ENCODE assay signal across 8 mouse cellular contexts in genomic region chr4:147553071-147553470, GRCm38 (mm10). TPM values are rescaled to one million over a fixed set of nuclear protein-coding genes. Genes with fewer than 3 reads are reported as not detected.
DNase-seq lines count a peak whose midpoint lies in the region; ATAC-seq and TF ChIP-seq lines count a peak whose summit lies in the region.
"Not testable (repeated sequence)": the region's sequence is repeated elsewhere in the genome, so short reads cannot be mapped to it uniquely, and the experiment has no call there.
"Had no signal": no experiment of that assay in that cellular context is flagged by ENCODE, and none has a peak within 500 bp of the region (broad histone marks: within the 10 kb centered on the region; RNA-seq: fewer than 3 reads in every experiment).

TSS of gene Zfp985 (plus strand) at chr4:147553277.

- intact Hi-C loops in gastrocnemius, adult 2 months (cut with DNase I); heart, adult 2 months (cut with DNase I): not testable (repeated sequence)

- not testable (repeated sequence) for H3ac ChIP-seq in C2C12 (ENCODE audit: control insufficient read depth, insufficient read length, low read depth)

- H3K4me3 ChIP-seq in C2C12 (ENCODE audit: insufficient read depth, poor library complexity, severe bottlenecking): peak within 1 kb of the TSS; percentile 8
- H3K4me3 ChIP-seq in gastrocnemius, adult 2 months; heart, adult 2 months; midbrain, embryonic 11.5 days (ENCODE audit: low read depth, low read length): not testable (repeated sequence)

- ATAC-seq in midbrain, embryonic 11.5 days (ENCODE audit: low FRiP score): not testable (repeated sequence)

- H3K79me3 ChIP-seq in C2C12 (ENCODE audit: low read depth): not testable (repeated sequence)

- not testable (repeated sequence) for H3K9ac ChIP-seq in heart, adult 2 months (ENCODE audit: low read depth, low read length); midbrain, embryonic 11.5 days (ENCODE audit: low read length)

- H3K27ac ChIP-seq in gastrocnemius, adult 2 months: 0 out of 2 replicates have a peak within 1 kb of the TSS, but pooled peaks have one; percentile 12
- H3K27ac ChIP-seq in heart, adult 2 months: peak within 1 kb of the TSS; percentile 4; the same call in 1 of the 2 replicates
- H3K27ac ChIP-seq in midbrain, embryonic 11.5 days (ENCODE audit: low read depth, low read length): not testable (repeated sequence)

- DNase-seq in ES-CJ7 (ENCODE audit: low read depth, low spot score): peak; percentile 67
- peak; percentile 90 for DNase-seq in R1 (ENCODE audit: low read depth, low spot score)
- DNase-seq in gastrocnemius, adult 2 months: not testable (repeated sequence)
- DNase-seq in heart, adult 2 months: peak in 1 of 2 experiments; percentile 27
- peak; percentile 35 for DNase-seq in midbrain, embryonic 11.5 days (ENCODE audit: low spot score, missing footprints)

- peak; percentile 35; the same call in 1 of the 2 replicates for TF ChIP-seq EP300 in heart, adult 2 months (IDR thresholded peaks at IDR 0.05; ENCODE audit: insufficient read depth, low read depth, low read length)

- TF ChIP-seq POLR2A in heart, adult 2 months (IDR thresholded peaks at IDR 0.05; ENCODE audit: insufficient read depth, low read depth, low read length): not testable (repeated sequence)

- not testable (repeated sequence) for H3K36me3 ChIP-seq in C2C12 (ENCODE audit: control insufficient read depth, insufficient read depth); heart, adult 2 months (ENCODE audit: control insufficient read depth, insufficient read depth, low read length); midbrain, embryonic 11.5 days (ENCODE audit: control insufficient read depth, insufficient read depth, low read length)

- not testable (repeated sequence) for H3K79me2 ChIP-seq in C2C12 (ENCODE audit: control insufficient read depth, insufficient read depth); heart, adult 2 months (replicated peaks; ENCODE audit: control insufficient read depth, insufficient read depth, low read length)

- not testable (repeated sequence) for H3K9me3 ChIP-seq in midbrain, embryonic 11.5 days (ENCODE audit: control insufficient read depth, low read length)

- H3K27me3 ChIP-seq in C2C12 (ENCODE audit: control insufficient read depth, insufficient read depth, insufficient read length); heart, adult 2 months (ENCODE audit: control insufficient read depth, insufficient read depth, low read length); midbrain, embryonic 11.5 days (ENCODE audit: control insufficient read depth, insufficient read depth, low read length): not testable (repeated sequence)

- 48% methylated on average over 5 of the region's 5 CpGs for WGBS in heart, adult 2 months
- WGBS in midbrain, embryonic 11.5 days: 84% methylated on average over 5 of the region's 5 CpGs

- H3K4me2 ChIP-seq in midbrain, embryonic 11.5 days: not testable (repeated sequence)

- not testable (repeated sequence) for H3K4me1 ChIP-seq in heart, adult 2 months (ENCODE audit: control insufficient read depth, insufficient read depth, low read length); midbrain, embryonic 11.5 days (ENCODE audit: control insufficient read depth, insufficient read depth, low read length)

- not testable (repeated sequence) for TF ChIP-seq CTCF in C2C12 (IDR thresholded peaks at IDR 0.05; ENCODE audit: control insufficient read depth, insufficient read depth, insufficient read length); gastrocnemius, adult 2 months (IDR thresholded peaks at IDR 0.05); heart, adult 2 months (IDR thresholded peaks at IDR 0.05)

RNA-seq across cellular contexts. Expression of gene Zfp985, which starts in this region (rescaled TPM):
- 0.41 TPM for polyA plus RNA-seq in C2C12 (2012; fragmentation: generic; extraction: Trizol)
- total RNA-seq in gastrocnemius, adult 2 months (2021): not detected
- total RNA-seq in heart, adult 2 months (2021): under 1 TPM; 0.25 to 0.31 TPM
- polyA plus RNA-seq in heart, adult 2 months (2012; rRNA removed): 0.35 and 1.0 TPM in 2 replicates
- 0.11 and 0.12 TPM in 2 replicates for polyA plus RNA-seq in midbrain, embryonic 11.5 days (2014; fragmentation: Nextera tagmentation; extraction: Ambion mirVana)
- total RNA-seq: hindbrain, postnatal 0 days had no signal
- polyA plus RNA-seq: forebrain, embryonic 16.5 days had no signal

Comparison
In these comparisons a context has a peak if more than half of its experiments do, and no peak if none do; other contexts are left out.
1. Peak in DNase-seq in midbrain, embryonic 11.5 days; RNA of the gene not detected or under 1 TPM.